Mouse (Mus musculus): ENCODE measurements around the gene Tfeb. TPM values are rescaled to one million over a fixed set of nuclear protein-coding genes. Genes with fewer than 3 reads are reported as not detected.

The Tfeb gene
- 3.8 and 4.2 TPM in 2 replicates for total RNA-seq (2014; fragmentation: Nextera tagmentation)
- 3.0 and 8.3 TPM in 2 replicates for total RNA-seq (2017)

DNA sequence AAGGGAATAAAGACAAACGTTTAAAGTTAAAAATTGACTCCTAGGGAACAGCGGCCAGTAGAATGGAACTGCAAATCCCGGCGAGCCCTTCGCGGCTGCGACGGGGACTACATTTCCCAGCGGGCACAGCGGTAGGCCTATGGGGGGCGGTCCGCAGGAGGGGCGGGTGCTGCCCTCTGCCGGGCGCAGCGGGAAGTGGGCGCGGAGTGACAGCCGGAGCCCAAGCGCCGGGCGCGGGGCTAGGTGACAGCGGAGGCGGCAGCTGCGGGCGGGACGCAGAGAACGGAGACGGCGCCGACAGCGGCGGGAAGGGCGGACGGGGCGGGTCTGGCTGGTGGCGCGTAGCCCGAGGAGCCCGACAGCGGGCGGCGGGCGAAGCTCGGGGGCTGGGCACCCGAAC is at the start of gene Tfeb:
Gene Tfeb (plus strand): TSS at position 175 of the 400 bp plus-strand sequence.
- ATAC-seq (replicated peaks; ENCODE audit: low FRiP score, low TSS enrichment, poor library complexity, severe bottlenecking), result peak; percentile 86

DNA sequence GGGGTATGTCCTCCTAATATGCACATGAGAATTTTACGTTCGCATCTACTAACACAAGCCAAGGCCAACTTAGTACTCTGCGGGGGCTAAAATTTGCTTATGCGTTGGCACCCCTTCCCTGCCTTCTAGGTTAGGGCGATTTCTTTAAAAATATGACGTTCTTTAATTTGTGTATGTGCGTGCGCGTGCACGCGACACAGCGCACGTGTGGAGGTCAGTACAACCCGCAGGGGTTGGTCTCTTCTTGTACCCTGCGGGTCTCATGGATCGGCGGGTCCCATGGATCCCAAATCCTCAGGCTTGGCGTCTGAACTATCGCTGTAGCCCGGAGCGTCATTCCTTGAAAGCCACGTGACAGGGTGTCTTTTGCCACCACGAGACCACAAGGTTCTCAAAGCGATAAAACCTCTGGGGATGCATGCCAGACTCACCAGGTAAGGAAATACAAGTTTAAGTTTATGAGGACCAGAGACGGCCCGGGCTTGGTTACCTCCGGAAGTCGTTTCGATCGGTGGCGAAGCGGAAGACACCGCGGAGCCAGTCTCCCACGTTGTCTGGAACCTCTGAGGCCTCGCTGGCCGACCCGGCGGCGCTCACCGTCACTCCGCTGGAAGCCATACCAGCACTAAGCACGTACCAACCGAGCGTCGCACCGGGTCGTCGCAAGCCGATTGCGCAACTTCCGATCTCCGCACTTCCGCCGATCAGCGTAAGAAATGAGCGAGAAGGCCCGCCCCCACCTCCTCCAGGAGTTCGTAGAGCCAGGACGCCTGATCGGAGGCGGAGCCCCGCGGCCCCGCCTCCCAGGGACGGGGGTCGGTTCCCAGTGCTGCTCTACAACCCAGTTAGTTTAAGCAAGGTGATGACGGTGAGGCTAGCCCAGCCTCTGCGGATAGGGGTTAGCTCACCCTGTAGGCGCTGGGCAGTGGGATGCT is 49.2 kb upstream of the Tfeb start:
- peak; percentile 93 for ATAC-seq (replicated peaks; ENCODE audit: low FRiP score, low TSS enrichment, poor library complexity, severe bottlenecking)

DNA sequence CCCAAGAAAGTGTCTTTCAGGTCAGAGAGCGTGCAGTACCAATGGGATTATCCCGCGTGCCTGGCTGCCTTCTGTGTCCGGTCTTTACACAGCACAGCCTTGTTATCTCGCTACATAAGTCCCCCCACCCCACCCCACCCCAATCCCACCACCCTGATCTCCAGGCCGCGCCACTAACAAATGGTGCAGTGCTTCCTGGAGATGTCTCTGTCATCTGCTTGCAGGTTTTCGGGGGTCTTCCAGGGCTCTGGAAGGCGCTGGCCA is 48.6 kb upstream of the Tfeb start, which contains the start of gene Tomm6:
Gene Tomm6 (minus strand): TSS at position 43 of the 264 bp plus-strand sequence.
- ATAC-seq (replicated peaks; ENCODE audit: low FRiP score, low TSS enrichment, poor library complexity, severe bottlenecking), result no peak

DNA sequence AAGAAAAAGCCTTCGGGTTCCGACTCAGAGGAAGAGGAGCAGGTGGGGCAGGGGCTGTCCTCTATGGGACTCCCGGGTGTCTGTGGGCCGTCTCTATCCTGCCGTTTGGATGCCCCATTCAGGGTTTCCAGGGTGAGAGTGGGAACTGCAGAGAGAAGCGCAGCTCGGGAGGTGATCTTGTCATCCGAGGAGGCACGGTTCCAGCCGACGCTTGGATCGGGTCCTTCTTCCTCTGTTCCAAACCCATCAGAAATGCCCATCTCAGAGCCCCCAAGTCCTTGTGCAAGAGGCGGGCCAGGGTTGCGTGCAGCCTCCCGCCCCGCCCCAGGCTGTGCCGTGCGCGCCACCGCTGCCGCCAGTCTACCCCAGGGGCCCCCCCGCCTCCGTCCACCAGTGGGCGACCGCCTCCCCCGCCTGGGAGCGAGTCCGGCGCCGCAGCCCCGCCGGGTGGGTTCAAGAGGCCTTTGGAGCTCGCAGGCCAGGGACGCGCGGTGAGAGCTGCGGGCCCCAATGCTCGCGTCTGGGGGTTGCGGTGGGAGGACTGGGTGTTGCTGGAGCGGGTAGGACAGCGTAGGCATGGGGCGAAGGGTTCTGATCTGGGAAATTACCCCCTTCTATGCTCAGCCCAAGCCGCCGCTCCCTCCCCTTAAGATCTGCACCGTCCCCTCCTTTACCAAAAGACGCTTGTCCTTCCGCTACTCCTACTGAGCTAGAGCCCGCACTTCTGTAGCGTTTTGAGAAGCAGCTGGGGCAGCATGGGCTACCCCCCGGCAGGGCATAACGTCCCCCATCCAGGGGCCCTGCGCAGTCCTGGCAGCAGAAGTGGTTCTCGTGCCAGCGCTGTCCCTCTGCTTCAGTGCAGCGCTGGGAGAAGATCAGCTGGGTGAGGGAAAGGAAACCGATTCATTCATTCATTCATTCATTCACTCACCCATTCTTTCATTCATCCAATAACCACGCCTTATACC is 47.9 kb upstream of the Tfeb start, which contains the start of gene Frs3:
Gene Frs3 (plus strand): TSS at position 423 of the 968 bp plus-strand sequence.
- peak; percentile 22 for ATAC-seq (replicated peaks; ENCODE audit: low FRiP score, low TSS enrichment, poor library complexity, severe bottlenecking)

DNA sequence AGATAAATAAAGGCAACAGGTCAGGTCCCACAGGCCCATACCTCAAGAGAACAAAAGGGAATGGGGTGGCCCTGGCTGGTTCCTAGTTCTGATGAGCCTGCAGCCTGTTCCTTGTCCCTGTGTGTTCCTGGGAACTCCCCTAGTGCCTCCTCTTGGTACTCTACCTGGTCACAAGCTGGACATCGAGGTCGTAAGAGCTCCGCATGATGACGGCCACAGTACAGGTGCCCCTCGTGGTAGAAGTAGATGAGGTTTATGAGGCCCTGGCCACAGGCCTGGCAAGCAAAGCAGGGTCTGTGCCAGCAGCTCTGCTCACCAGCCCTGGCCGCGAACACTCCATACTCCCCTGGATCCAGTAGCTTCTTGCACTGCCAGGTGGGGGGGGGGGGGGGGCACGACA is 46.9 kb upstream of the Tfeb start:
- no peak for ATAC-seq (replicated peaks; ENCODE audit: low FRiP score, low TSS enrichment, poor library complexity, severe bottlenecking)

DNA sequence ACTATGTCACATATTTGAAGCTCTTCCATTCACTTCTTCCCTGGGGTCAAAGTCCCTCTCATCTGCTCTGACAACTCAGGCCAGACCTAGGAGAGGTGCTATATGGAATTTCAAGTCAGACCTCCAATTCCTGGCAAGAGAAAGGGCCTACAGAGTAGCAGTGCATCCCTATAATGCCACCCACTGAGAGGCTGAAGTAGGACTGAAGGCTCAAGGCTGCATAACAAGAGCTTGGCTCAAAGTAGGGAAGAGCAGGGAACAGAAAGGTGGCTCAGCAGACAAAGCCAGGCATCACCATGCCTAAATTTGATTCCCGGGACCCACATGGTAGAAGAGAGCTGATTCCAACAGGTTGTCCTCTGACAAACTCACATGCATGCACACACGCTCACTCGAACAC is 45.2 kb upstream of the Tfeb start:
- no peak for ATAC-seq (replicated peaks; ENCODE audit: low FRiP score, low TSS enrichment, poor library complexity, severe bottlenecking)

DNA sequence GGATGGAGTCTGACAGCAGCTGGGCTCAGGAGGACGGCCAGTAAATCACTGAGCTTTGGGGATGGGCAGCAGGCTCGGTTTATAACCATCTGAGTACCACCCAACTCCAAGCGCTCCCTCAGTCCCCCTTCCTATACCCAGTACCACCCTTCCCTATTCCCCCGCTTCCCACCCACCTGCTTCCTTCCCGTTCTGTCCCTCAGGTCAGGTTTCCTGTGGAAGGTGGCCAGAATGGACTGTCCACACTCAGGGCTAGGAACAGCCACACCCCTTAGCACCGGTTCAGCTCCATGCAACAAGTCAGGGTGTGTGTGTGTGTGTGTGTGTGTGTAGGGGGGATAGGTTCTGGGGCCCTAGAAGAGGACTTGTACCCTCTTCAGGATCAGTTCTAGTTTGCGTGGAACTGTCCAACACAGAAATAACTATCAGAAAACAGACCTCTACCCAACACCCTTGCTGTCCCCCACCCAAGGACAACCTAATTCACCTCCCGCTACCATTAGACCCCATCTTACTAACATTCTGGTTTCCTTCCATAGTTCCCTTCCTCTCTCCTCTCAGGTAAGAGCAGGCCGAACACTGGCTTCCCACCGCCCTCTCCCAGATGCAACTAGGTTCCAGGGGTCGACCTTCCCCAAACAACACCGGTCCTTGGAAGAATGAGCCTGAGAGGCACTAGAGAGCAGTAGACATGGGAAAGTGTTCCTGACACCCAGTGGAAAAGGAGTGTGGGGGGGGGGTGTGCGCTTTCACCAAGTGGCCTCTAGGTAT is 43.0 kb upstream of the Tfeb start:
- no peak for ATAC-seq (replicated peaks; ENCODE audit: low FRiP score, low TSS enrichment, poor library complexity, severe bottlenecking)

DNA sequence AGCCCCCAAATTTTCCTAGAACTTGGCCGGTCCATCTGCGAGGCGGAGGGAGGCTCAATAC is 42.6 kb upstream of the Tfeb start, which contains the start of gene Gm21981:
Gene Gm21981 (minus strand): TSS at position 14 of the 61 bp plus-strand sequence.
- no peak for ATAC-seq (replicated peaks; ENCODE audit: low FRiP score, low TSS enrichment, poor library complexity, severe bottlenecking)

DNA sequence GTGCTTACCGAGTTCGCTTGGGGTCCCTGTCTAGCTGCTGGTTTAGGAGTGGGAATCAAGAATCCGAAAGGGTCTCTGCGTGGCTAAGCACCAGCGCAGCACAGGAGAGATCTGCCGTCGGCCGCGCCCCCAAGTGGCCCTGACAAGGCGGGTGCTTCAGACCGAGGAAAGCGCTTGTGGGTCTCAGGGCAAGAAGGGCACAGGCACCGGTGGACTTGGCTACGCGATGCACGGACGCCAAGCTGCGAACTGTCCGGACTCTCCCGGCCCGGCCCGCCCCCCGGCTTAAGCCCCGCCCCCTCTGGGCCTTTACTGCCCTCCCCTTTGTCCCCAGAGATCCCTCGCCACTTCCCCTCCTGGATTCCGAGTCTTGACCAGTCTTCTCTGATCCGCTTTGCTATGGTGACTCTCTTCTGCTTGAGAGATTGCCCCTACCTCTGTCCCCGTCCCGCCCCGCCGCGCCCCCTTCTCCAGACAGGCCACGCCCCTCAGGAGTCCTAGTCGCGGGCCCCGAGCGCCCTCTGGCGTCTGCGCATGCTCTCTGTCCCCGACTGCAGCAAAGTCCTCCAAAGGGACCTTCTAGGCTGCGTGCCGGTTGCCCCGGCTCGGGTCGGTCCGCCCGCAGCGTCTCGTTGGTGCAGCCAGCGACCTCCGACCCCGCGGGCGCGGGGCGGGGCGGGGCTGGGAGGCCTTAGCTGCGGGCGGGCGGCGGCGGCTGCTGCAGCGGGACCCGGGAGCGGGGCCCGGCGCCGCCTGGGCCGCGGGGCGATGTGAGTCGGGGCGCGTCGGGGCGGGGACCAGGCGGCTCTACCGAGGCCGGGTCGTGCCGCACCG is 42.1 kb upstream of the Tfeb start, which contains the start of gene Prickle4:
Gene Prickle4 (minus strand): TSS at position 234 of the 834 bp plus-strand sequence.
- ATAC-seq (replicated peaks; ENCODE audit: low FRiP score, low TSS enrichment, poor library complexity, severe bottlenecking), result peak; percentile 83

DNA sequence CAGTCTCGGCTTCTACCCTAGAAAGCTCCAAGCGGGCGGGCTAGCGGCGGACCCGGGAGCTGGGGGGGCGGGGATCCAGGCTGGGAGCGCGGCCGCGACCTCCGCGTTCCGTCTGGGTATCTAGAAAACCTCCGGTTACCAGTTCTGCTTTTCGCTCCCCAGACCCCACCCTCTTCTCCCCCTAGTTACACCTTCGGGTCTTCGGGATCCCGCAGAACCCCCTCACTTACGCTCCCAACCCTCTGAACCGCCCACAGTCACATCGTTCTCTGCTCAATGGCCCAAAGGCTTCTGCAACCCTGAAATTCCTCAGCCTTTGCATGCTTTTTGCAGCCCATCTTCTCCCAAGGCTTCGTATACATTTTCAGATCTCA is 41.5 kb upstream of the Tfeb start:
- ATAC-seq (replicated peaks; ENCODE audit: low FRiP score, low TSS enrichment, poor library complexity, severe bottlenecking), result no peak

DNA sequence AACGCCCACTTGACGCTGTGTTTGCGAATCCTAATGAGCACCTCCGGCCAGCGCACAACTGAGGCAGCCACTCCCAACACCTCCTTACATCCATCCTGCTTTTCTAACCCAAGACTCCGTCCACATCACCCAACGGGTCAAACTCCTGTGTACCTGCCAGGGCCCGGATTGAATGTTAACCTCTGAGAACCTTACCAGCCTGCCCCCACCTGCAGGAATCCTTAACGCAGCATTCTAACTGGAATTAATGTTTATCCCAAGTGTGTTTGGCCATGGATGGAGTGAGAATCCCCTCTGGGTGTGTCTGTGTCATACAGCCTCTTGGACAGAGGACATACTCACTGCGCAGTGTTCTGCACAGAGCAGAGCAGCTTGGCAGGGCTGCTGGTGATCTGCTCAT is 38.7 kb upstream of the Tfeb start:
- ATAC-seq (replicated peaks; ENCODE audit: low FRiP score, low TSS enrichment, poor library complexity, severe bottlenecking), result no peak

DNA sequence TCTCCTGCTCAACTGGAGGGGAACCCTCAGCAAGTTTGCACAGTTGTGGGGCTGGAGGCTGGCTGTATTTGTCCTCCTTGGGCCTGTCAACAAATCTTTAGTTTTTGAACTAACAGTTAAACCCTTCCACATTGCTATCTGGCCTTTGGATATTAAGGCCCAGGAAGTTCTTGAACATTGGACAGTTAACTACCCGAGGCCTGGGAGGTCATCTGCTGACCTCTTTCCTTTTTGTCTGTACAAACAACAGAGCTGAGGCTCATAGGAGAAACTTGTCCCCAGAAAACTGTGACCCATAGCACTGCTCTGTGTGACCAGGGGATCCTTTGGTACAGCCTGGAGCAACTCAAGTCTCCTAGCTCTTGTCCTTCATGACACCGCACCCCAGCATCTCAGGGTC is 37.8 kb upstream of the Tfeb start:
- ATAC-seq (replicated peaks; ENCODE audit: low FRiP score, low TSS enrichment, poor library complexity, severe bottlenecking), result no peak

DNA sequence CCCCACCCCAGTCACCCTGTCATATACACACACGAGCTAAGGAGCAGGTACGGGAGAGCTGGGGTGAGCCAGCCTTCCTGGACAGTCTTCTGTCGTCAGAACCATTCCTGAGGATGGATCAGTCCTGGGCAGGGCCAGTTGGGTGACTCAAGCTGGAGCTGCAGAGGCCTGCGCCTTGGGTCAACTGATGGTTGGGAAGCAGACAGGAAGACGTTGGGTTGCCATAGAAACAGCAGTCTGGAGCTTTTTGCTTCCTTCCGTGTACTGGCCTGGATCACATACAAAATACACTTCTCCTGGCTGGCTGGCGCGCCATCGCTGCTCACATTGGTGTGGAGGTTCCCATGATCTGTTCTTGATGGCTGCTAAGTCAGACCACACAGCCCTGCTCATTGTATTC is 35.0 kb upstream of the Tfeb start:
- ATAC-seq (replicated peaks; ENCODE audit: low FRiP score, low TSS enrichment, poor library complexity, severe bottlenecking), result no peak

DNA sequence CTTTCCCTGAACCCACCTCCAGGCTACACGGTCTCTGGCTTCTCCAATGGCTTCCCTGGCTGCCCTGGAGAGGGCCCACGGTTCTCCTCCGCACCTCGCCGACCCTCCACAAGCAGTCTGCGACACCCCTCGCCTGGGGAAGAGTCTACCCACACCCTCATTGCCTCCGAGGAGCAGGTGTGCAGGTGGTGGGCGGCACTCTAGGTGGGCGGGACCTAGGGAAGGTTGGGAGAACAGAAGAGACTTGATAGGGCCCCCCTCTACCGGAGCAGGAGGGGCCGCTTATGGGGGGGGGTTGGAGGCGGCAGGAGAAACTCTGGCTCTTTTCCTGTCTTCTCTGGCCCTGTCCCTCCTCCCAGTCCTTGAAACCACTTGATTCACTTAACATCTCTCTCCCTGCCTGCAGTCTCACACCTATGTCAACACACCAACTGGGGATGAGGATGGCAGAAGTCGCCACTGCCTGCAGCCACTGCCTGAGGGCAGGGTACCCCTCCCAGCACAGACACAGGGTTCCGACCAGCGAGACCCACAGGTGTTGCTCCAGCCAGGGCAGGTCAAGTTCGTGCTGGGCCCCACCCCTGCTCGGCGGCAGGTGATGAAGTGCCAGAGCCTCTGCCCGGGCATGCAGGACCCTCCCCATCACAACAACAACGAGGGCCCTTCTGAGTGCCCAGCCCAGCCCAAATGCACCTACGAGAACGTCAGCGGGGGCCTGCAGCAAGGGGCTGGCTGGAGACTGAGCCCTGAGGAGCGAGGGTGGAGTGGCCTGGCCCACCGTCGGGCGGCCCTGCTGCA is 34.1 kb upstream of the Tfeb start:
- ATAC-seq (replicated peaks; ENCODE audit: low FRiP score, low TSS enrichment, poor library complexity, severe bottlenecking), result no peak

DNA sequence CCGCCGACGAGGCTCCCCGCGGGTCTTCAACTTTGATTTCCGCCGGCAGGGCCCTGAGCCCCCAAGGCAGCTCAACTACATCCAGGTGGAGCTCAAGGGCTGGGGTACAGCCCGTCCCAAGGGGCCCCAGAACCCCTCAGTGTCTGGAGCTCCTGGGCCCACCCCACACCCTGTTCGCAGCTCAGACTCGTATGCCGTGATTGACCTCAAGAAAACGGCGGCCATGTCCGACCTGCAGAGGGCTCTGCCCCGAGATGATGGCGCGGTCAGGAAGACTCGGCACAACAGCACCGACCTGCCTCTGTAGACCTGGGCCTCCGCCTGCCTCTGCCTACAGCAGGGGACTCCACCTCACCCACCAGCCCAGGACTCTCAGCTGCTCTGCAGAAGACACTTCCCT is 33.3 kb upstream of the Tfeb start:
- ATAC-seq (replicated peaks; ENCODE audit: low FRiP score, low TSS enrichment, poor library complexity, severe bottlenecking), result no peak

DNA sequence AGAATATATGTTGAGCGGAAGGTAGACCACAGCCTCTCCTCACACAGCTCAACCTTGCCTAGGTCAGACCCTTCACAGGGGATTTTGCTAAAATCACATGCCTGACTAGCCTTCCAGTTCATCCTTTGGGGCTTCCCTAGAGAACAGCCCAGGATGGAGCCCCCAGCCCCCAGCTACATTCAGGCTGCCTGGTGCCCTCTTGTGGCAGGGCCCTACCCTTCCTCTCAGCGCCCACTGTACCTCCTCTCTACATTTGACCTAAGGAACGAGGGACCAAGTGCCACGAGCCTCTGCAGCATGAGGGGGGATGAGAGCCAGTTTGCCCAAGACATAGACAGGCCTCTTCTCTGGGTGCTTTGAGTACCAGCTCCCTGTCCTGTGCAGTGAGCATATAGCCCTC is 32.1 kb upstream of the Tfeb start:
- no peak for ATAC-seq (replicated peaks; ENCODE audit: low FRiP score, low TSS enrichment, poor library complexity, severe bottlenecking)

DNA sequence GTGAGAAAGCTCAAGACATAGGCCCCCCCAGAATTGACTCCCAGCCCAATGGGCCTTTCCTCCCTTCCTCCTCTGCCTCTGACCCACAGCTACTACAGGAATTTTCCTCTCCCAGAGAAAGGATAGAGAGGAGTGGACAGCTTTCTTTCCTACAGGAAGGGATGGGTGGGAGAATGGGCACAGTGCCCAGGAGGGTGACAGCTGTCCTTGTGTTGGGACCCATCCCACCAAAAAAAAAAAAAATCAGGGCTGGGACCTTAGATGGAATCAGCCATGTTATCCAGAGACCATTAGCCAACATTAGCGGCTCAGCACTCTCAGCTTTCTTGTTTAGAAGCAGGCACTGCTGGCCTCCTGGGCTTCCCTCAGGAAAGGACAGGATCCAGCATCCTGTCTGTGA is 30.6 kb upstream of the Tfeb start:
- ATAC-seq (replicated peaks; ENCODE audit: low FRiP score, low TSS enrichment, poor library complexity, severe bottlenecking), result no peak

DNA sequence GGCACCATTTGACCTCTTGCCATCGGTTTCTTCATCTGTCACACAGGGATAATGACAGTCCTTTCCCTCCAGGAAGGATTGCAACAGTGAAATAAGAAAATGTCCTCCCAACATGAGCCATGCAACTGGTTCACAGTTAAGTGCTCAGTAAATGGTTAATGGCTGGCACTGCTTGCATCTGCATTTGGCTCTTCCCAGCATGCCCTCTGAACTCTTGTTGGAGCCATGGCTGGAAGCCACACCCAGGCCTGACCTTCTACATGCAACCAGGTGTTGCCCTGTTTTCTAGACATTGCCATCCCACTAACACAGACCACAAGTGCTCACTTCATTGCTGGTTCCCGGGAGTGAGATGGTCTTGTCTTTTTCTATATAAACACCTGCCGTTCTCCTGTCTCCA is 28.9 kb upstream of the Tfeb start:
- ATAC-seq (replicated peaks; ENCODE audit: low FRiP score, low TSS enrichment, poor library complexity, severe bottlenecking), result no peak
